Mouse (Mus musculus): ENCODE measurements around the gene Trim40.

DNA sequence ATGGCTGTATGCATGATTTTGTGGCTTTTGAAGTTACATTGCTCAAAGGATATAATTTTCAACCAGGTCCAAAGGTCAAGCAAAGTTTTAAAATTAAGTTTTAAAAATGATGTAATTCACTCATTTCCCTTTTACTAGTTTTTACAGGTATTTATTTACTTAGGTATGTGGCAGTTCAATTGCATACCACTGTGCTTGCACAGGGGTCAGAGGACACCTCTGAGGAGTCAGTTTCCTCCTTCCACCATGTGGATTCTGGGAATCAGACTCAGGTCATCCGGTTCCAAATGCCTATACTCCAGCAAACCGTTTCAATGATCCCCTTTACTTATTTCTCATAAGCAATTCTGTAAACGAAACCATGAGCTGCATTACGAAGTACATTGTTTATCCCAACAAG is 32.8 kb upstream of the Trim40 start:
- no peak for TF ChIP-seq CTCF (IDR thresholded peaks at IDR 0.05; ENCODE audit: borderline replicate concordance, control insufficient read depth, extremely low read depth, insufficient read depth, low read length, poor library complexity)
- TF ChIP-seq POLR2A (IDR thresholded peaks at IDR 0.05; ENCODE audit: control insufficient read depth, extremely low read depth, insufficient read depth, low read length, poor library complexity) = no peak

Data from thymus, adult 2 months (tissue).